Mouse (Mus musculus): ENCODE results near the gene Tmem231. TPM values are rescaled to one million over a fixed set of nuclear protein-coding genes. Genes with fewer than 3 reads are reported as not detected.

Gene Tmem231
- total RNA-seq, 2 experiments from 2014 or later: 11.7 to 13.9 TPM

DNA sequence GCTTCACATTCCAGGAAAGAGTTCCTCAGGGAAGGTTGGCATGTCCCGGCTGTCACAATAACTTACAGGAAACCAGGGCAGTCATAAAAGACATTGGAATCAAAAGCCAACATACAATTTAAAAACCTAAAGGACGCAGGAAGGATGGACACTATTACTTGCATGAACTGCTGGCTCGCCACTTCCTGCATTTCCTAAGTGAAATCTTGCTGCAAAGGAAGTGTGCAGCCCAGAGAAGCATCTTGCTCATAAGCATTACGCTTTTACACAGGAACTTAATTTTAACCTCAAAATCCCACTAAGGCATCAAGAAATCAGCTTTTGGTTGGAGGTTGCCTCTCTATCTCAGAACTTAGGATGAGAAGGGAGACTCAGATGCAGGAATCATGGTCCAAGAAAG is 70.4 kb downstream of the Tmem231 start:
- Histone ChIP-seq H3K27ac (no peak overlapping the region), H3K4me3 (no peak overlapping the region)
- TF ChIP-seq CTCF (conservative IDR thresholded peaks at IDR 0.05): no peak
- DNase-seq (ENCODE audit: low spot score in 2 of 2): no peak

Other genes starting within 250 kb of the Tmem231 start
- gene Ctrb1, start 242.9 kb downstream of the Tmem231 start, total RNA-seq (2021): not detected
- 10 to 100 TPM; 66.1 to 69.7 TPM for gene Bcar1, start 190.1 kb downstream of the Tmem231 start, total RNA-seq (2021)
- gene Cfdp1, start 79.6 kb downstream of the Tmem231 start, total RNA-seq (2021): 10 to 100 TPM; 76.3 to 81.2 TPM
- gene Tmem170, start 57.1 kb downstream of the Tmem231 start, total RNA-seq (2021): 1 to 10 TPM; 3.9 to 4.5 TPM
- under 1 TPM; 0.44 to 0.79 TPM for gene Chst5, start 23.4 kb downstream of the Tmem231 start, total RNA-seq (2021)
- gene Gabarapl2, start 6.8 kb upstream of the Tmem231 start, total RNA-seq (2021): 100 to 1,000 TPM; 208 to 225 TPM
- 1 to 10 TPM; 6.9 TPM for gene Adat1, start 58.4 kb upstream of the Tmem231 start, total RNA-seq (2021)
- gene Kars, start 77.4 kb upstream of the Tmem231 start, total RNA-seq (2021): 10 to 100 TPM; 76.7 to 78.4 TPM
- gene Terf2ip, start 77.5 kb upstream of the Tmem231 start, total RNA-seq (2021): 10 to 100 TPM; 42.8 to 45.2 TPM
- not detected for gene Gm6793, start 81.2 kb upstream of the Tmem231 start, total RNA-seq (2021)

Data from layer of hippocampus, adult 2 months (tissue).